Mouse (Mus musculus) hindbrain, embryonic 11.5 days (tissue): ENCODE results near the gene Eps8l1. TPM values are rescaled to one million over a fixed set of nuclear protein-coding genes. Genes with fewer than 3 reads are reported as not detected.

ENCODE experiments used
- ATAC-seq: fragments of 200-750 bp; cut with Nextera tagmentation; 2 replicates; pipeline ENCODE4 v1.8.0; 2017; ENCODE audit warnings: mild to moderate bottlenecking, moderate TSS enrichment, moderate library complexity; ENCODE audit not compliant: low FRiP score
- DNase-seq: peaks from one replicate; pipeline ENCODE4 v3.0.0-alpha.2; 2015; ENCODE audit warnings: low spot score
- H3K27ac ChIP-seq: fragments of 300-500 bp; sonication (generic); 2 replicates; pipeline ENCODE4 v1.5.1; 2014; ENCODE audit warnings: mild to moderate bottlenecking, low read depth, low read length
- H3K27me3 ChIP-seq: fragments of 300-500 bp; sonication (generic); 2 replicates; pipeline ENCODE4 v1.6.1; 2014; ENCODE audit warnings: mild to moderate bottlenecking, low read length, moderate library complexity, mixed read lengths; ENCODE audit not compliant: control insufficient read depth, insufficient read depth
- H3K36me3 ChIP-seq: fragments of 300-500 bp; sonication (generic); 2 replicates; pipeline ENCODE4 v1.6.1; 2014; ENCODE audit warnings: mild to moderate bottlenecking, low read length, moderate library complexity, mixed read lengths; ENCODE audit not compliant: control insufficient read depth, insufficient read depth
- H3K4me1 ChIP-seq: fragments of 300-500 bp; sonication (generic); replicated peaks from 2 replicates; pipeline ENCODE4 v1.6.1; 2014; ENCODE audit warnings: low read length, mixed read lengths; ENCODE audit not compliant: control insufficient read depth, insufficient read depth
- H3K4me2 ChIP-seq: fragments of 300-500 bp; sonication (generic); replicated peaks from 2 replicates; pipeline ENCODE4 v1.6.1; 2014; ENCODE audit warnings: mild to moderate bottlenecking, low read depth, low read length
- H3K4me3 ChIP-seq: fragments of 300-500 bp; sonication (generic); 2 replicates; pipeline ENCODE4 v1.5.1; 2014; ENCODE audit warnings: low read depth, low read length
- H3K9ac ChIP-seq: fragments of 300-500 bp; sonication (generic); 2 replicates; pipeline ENCODE4 v1.6.1; 2014; ENCODE audit warnings: low read depth, low read length
- H3K9me3 ChIP-seq: fragments of 300-500 bp; sonication (generic); 2 replicates; pipeline ENCODE4 v1.6.1; 2016; ENCODE audit warnings: low read length; ENCODE audit not compliant: control insufficient read depth
- WGBS: fragments of 180-500 bp; shearing (Covaris S2); extraction: QIAGEN DNeasy Blood & Tissue Kit; methylation state at CpG from one replicate; pipeline ENCODE4 v1.1.7; 2014; 5-methylcytosine and 5-hydroxymethylcytosine counted together
- polyA plus RNA-seq: library from polyadenylated mRNA; unstranded; fragments of >200 nt; fragmentation: Nextera tagmentation; extraction: Ambion mirVana; gene quantifications from 2 replicates; pipeline ENCODE4 v1.2.1, GENCODE M21; 2014

The Eps8l1 gene
- polyA plus RNA-seq, 1 experiment from 2014 or later = 4.6 TPM

- no peaks in the 10 kb centered on the region for H3K36me3 ChIP-seq
- H3K4me2 ChIP-seq = no peak overlapping the region
- ATAC-seq = no peak
- 78% methylated on average over 8 of the region's 8 CpGs for WGBS
- no peak overlapping the region for H3K9ac ChIP-seq
- H3K4me3 ChIP-seq = no peak overlapping the region
- no peaks in the 10 kb centered on the region for H3K27me3 ChIP-seq
- no peaks in the 10 kb centered on the region for H3K9me3 ChIP-seq
- no peak overlapping the region for H3K27ac ChIP-seq
- DNase-seq = no peak
- H3K4me1 ChIP-seq = 0 out of 2 replicates have a peak, but pooled peaks cover 2% of the 10 kb centered on the region
Measured at GRCm38 (mm10) chr7:4511489-4512224, 51.2 kb downstream of the Eps8l1 start.

- peak; percentile 77 for DNase-seq
- H3K27me3 ChIP-seq = no peaks in the 10 kb centered on the region
- no peak for ATAC-seq
Measured at GRCm38 (mm10) chr7:4513236-4513635, 52.8 kb downstream of the Eps8l1 start.

GRCm38 (mm10) chr7:4513829-4514712, 53.6 kb downstream of the Eps8l1 start:
- Histone ChIP-seq H3K36me3 (no peaks in the 10 kb centered on the region), H3K27me3 (no peaks in the 10 kb centered on the region), H3K4me2 (no peak overlapping the region), H3K27ac (no peak overlapping the region), H3K9me3 (no peaks in the 10 kb centered on the region), H3K9ac (no peak overlapping the region), H3K4me3 (no peak overlapping the region), H3K4me1 (0 out of 2 replicates have a peak, but pooled peaks cover 2% of the 10 kb centered on the region)
- DNase-seq (no peak), ATAC-seq (no peak)
- WGBS = 72% methylated on average over 6 of the region's 6 CpGs

More at GRCm38 (mm10) chr7:4513236-4513635, 52.8 kb downstream of the Eps8l1 start:
- H3K9me3 ChIP-seq = no peaks in the 10 kb centered on the region
- H3K4me2 ChIP-seq = no peak overlapping the region
- no peak overlapping the region for H3K27ac ChIP-seq
- no peaks in the 10 kb centered on the region for H3K36me3 ChIP-seq
- H3K9ac ChIP-seq = no peak overlapping the region
- WGBS = 28% methylated on average over 13 of the region's 13 CpGs
- H3K4me3 ChIP-seq = no peak overlapping the region
- 0 out of 2 replicates have a peak, but pooled peaks cover 2% of the 10 kb centered on the region for H3K4me1 ChIP-seq

- ATAC-seq (peak; percentile 26), DNase-seq (no peak)
- peaks cover 2% of the 10 kb centered on the region; the same call in 1 of the 2 replicates for H3K4me1 ChIP-seq
- H3K36me3 ChIP-seq = no peaks in the 10 kb centered on the region
- no peak overlapping the region for H3K27ac ChIP-seq
- H3K9ac ChIP-seq = no peak overlapping the region
- WGBS = 67% methylated on average over 6 of the region's 6 CpGs
- H3K9me3 ChIP-seq = no peaks in the 10 kb centered on the region
- no peak overlapping the region for H3K4me3 ChIP-seq
- no peak overlapping the region for H3K4me2 ChIP-seq
- H3K27me3 ChIP-seq = no peaks in the 10 kb centered on the region
Measured at GRCm38 (mm10) chr7:4515853-4516252, 55.4 kb downstream of the Eps8l1 start.

GRCm38 (mm10) chr7:4516332-4517050, 56.0 kb downstream of the Eps8l1 start, which contains the start of gene Tnnt1:
Gene Tnnt1 (minus strand): TSS chr7:4516382.
- Histone ChIP-seq H3K4me3 (no peak within 1 kb of the TSS), H3K27me3 (0 out of 2 replicates have a peak, but pooled peaks cover under 1% of the 10 kb centered on the region), H3K9me3 (no peaks in the 10 kb centered on the region), H3K27ac (no peak within 1 kb of the TSS), H3K4me1 (peaks cover 2% of the 10 kb centered on the region; the same call in 1 of the 2 replicates), H3K36me3 (no peaks in the 10 kb centered on the region), H3K4me2 (no peak within 1 kb of the TSS), H3K9ac (no peak within 1 kb of the TSS)
- DNase-seq (no peak), ATAC-seq (peak; percentile 59)
- 14% methylated on average over 3 of the region's 4 CpGs for WGBS

- H3K27me3 ChIP-seq = 0 out of 2 replicates have a peak, but pooled peaks cover 2% of the 10 kb centered on the region
- H3K4me3 ChIP-seq = no peak overlapping the region
- H3K9me3 ChIP-seq = no peaks in the 10 kb centered on the region
- H3K9ac ChIP-seq = no peak overlapping the region
- no peaks in the 10 kb centered on the region for H3K36me3 ChIP-seq
- WGBS = 87% methylated on average over 1 of the region's 1 CpGs
- ATAC-seq = no peak
- no peak for DNase-seq
- peaks cover 2% of the 10 kb centered on the region; the same call in 1 of the 2 replicates for H3K4me1 ChIP-seq
- no peak overlapping the region for H3K4me2 ChIP-seq
- H3K27ac ChIP-seq = no peak overlapping the region
Measured at GRCm38 (mm10) chr7:4518487-4518886, 58.0 kb downstream of the Eps8l1 start.

GRCm38 (mm10) chr7:4521231-4522003, 60.9 kb downstream of the Eps8l1 start:
- Histone ChIP-seq H3K4me2 (peak overlapping the region; percentile 39), H3K9me3 (no peaks in the 10 kb centered on the region), H3K27me3 (0 out of 2 replicates have a peak, but pooled peaks cover 2% of the 10 kb centered on the region), H3K4me1 (no peaks in the 10 kb centered on the region; the same call in 1 of the 2 replicates), H3K36me3 (no peaks in the 10 kb centered on the region), H3K9ac (no peak overlapping the region), H3K4me3 (peak overlapping the region; percentile 10; the same call in 1 of the 2 replicates), H3K27ac (no peak overlapping the region)
- DNase-seq (peak; percentile 39), ATAC-seq (no peak; the same call in 1 of the 2 replicates)
- WGBS = 27% methylated on average over 29 of the region's 32 CpGs
